Mouse (Mus musculus) bone marrow macrophage, adult 2 months (primary cell): ENCODE measurements around the gene Oxa1l.

Source experiments
- CTCF ChIP-seq: IDR thresholded peaks from 2 replicates; pipeline ENCODE4 v1.5.1; 2012; ENCODE audit warnings: low read depth, mild to moderate bottlenecking, low read length, moderate library complexity
- POLR2A ChIP-seq: IDR thresholded peaks from 2 replicates; pipeline ENCODE4 v1.6.1; 2012; ENCODE audit warnings: mild to moderate bottlenecking, low read depth, low read length, borderline replicate concordance

- no peak for TF ChIP-seq CTCF
- TF ChIP-seq POLR2A, result no peak
Observed at GRCm38 (mm10) chr14:54354406-54354805, 6.2 kb upstream of the Oxa1l start.
